Mouse (Mus musculus): Measurements from ENCODE around the gene Irf6. TPM values are rescaled to one million over a fixed set of nuclear protein-coding genes. Genes with fewer than 3 reads are reported as not detected.

Irf6 gene
- polyA plus RNA-seq, 1 experiment from 2014 or later = 2.6 TPM

GRCm38 (mm10) chr1:193157111-193157492 lies 4.2 kb downstream of the Irf6 start:
- WGBS (ENCODE audit: insufficient replicate concordance) = 63% methylated on average over 8 of the region's 8 CpGs
- no peaks in the 10 kb centered on the region for H3K9me3 ChIP-seq (replicated peaks)
- H3K9ac ChIP-seq = no peak overlapping the region
- H3K36me3 ChIP-seq = no peaks in the 10 kb centered on the region
- no peak overlapping the region for H3K4me3 ChIP-seq
- no peak for ATAC-seq
- peaks cover 33% of the 10 kb centered on the region for H3K27me3 ChIP-seq (replicated peaks)
- H3K4me2 ChIP-seq = no peak overlapping the region
- no peak overlapping the region; the same call in 1 of the 2 replicates for H3K27ac ChIP-seq
- peaks cover 47% of the 10 kb centered on the region for H3K4me1 ChIP-seq

DNA sequence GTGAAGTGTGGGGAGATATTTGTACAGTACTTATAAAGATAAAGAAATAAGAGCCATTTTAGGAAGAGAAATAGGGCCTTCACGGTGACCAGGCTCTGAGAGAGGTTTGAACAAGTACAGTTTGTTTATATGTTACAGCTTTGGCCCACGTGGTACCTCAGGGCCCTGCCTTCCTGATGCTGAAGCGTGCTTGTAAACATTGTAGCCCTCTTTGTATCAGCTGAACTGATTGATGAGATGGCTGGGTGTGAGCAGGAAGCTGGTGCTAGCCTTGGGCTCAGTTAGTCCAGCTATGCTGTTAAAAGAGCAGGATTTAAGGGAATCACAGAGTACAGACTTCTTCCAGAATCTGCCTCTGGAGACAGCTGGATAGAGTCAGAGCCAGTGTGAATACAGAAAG lies 6.3 kb downstream of the Irf6 start:
- no peak overlapping the region for H3K9ac ChIP-seq
- H3K9me3 ChIP-seq (replicated peaks) = no peaks in the 10 kb centered on the region
- H3K4me1 ChIP-seq = peaks cover 34% of the 10 kb centered on the region
- WGBS (ENCODE audit: insufficient replicate concordance) = 53% methylated on average over 3 of the region's 3 CpGs
- H3K27ac ChIP-seq = no peak overlapping the region
- no peaks in the 10 kb centered on the region for H3K36me3 ChIP-seq
- no peak overlapping the region for H3K4me3 ChIP-seq
- peaks cover 17% of the 10 kb centered on the region for H3K27me3 ChIP-seq (replicated peaks)
- no peak overlapping the region for H3K4me2 ChIP-seq
- no peak for ATAC-seq

DNA sequence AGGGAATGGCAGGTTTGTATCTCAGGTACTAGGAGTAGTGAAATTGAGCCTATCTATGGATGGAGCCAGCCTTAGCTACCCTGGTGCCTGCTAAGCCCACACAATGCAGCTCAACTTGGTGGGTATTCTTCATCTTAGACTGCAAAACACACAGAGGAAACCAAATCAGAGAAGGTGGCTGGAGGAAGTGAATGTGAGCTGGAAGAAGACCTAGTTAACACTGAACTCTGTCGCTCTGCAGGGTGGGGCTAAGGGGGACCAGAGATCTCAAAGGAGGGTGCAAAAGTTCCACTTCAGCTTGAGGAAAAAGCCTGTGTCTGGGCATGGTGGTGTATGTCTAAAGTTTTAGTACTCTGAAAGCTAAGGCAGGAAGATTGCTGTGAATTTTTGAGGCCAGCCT lies 6.7 kb downstream of the Irf6 start:
- no peak for ATAC-seq
- H3K27ac ChIP-seq = no peak overlapping the region

GRCm38 (mm10) chr1:193160317-193161032 lies 7.6 kb downstream of the Irf6 start:
- WGBS (ENCODE audit: insufficient replicate concordance) = 13% methylated on average over 18 of the region's 18 CpGs
- Histone ChIP-seq H3K27ac (no peak overlapping the region), H3K4me2 (peak overlapping the region; percentile 56), H3K4me3 (peak overlapping the region; percentile 31), H3K4me1 (peaks cover 34% of the 10 kb centered on the region), H3K9me3 (replicated peaks) (no peaks in the 10 kb centered on the region), H3K27me3 (replicated peaks) (peaks cover 6% of the 10 kb centered on the region; the same call in 1 of the 2 replicates), H3K9ac (no peak overlapping the region), H3K36me3 (no peaks in the 10 kb centered on the region)
- ATAC-seq = peak; percentile 66

More for the DNA sequence above, 6.7 kb downstream of the Irf6 start:
- Histone ChIP-seq H3K9me3 (replicated peaks) (no peaks in the 10 kb centered on the region), H3K36me3 (no peaks in the 10 kb centered on the region), H3K9ac (no peak overlapping the region), H3K4me1 (peaks cover 34% of the 10 kb centered on the region), H3K4me2 (0 out of 2 replicates have a peak overlapping the region, but pooled peaks have one; percentile 56), H3K4me3 (no peak overlapping the region), H3K27me3 (replicated peaks) (peaks cover 12% of the 10 kb centered on the region; the same call in 1 of the 2 replicates)
- 27% methylated on average over 1 of the region's 1 CpGs for WGBS (ENCODE audit: insufficient replicate concordance)

GRCm38 (mm10) chr1:193167746-193168145 lies 14.8 kb downstream of the Irf6 start, which contains the start of gene A130010J15Rik:
Gene A130010J15Rik (plus strand): TSS chr1:193168046.
- WGBS (ENCODE audit: insufficient replicate concordance) = 66% methylated on average over 3 of the region's 3 CpGs
- ATAC-seq = no peak

GRCm38 (mm10) chr1:193169228-193169627 lies 16.3 kb downstream of the Irf6 start:
- ATAC-seq = no peak
- H3K4me2 ChIP-seq = no peak overlapping the region
- WGBS (ENCODE audit: insufficient replicate concordance) = 76% methylated on average over 7 of the region's 7 CpGs

More at GRCm38 (mm10) chr1:193167746-193168145, 14.8 kb downstream of the Irf6 start, which contains the start of gene A130010J15Rik:
- Histone ChIP-seq H3K27ac (no peak within 1 kb of the TSS), H3K4me2 (no peak within 1 kb of the TSS), H3K36me3 (no peaks in the 10 kb centered on the region), H3K9me3 (replicated peaks) (no peaks in the 10 kb centered on the region), H3K9ac (no peak within 1 kb of the TSS), H3K4me3 (no peak within 1 kb of the TSS), H3K27me3 (replicated peaks) (0 out of 2 replicates have a peak, but pooled peaks cover 4% of the 10 kb centered on the region), H3K4me1 (peaks cover 9% of the 10 kb centered on the region)

GRCm38 (mm10) chr1:193169856-193170255 lies 16.9 kb downstream of the Irf6 start:
- no peak for ATAC-seq
- no peaks in the 10 kb centered on the region for H3K27me3 ChIP-seq (replicated peaks)
- H3K4me2 ChIP-seq = no peak overlapping the region
- no peak overlapping the region for H3K27ac ChIP-seq
- no peaks in the 10 kb centered on the region for H3K36me3 ChIP-seq
- 72% methylated on average over 2 of the region's 2 CpGs for WGBS (ENCODE audit: insufficient replicate concordance)
- H3K9ac ChIP-seq = no peak overlapping the region
- no peak overlapping the region for H3K4me3 ChIP-seq
- no peaks in the 10 kb centered on the region for H3K9me3 ChIP-seq (replicated peaks)
- peaks cover 21% of the 10 kb centered on the region for H3K4me1 ChIP-seq

More at GRCm38 (mm10) chr1:193169228-193169627, 16.3 kb downstream of the Irf6 start:
- Histone ChIP-seq H3K4me3 (no peak overlapping the region), H3K27me3 (replicated peaks) (no peaks in the 10 kb centered on the region), H3K36me3 (no peaks in the 10 kb centered on the region), H3K9me3 (replicated peaks) (no peaks in the 10 kb centered on the region), H3K4me1 (peaks cover 15% of the 10 kb centered on the region), H3K9ac (no peak overlapping the region), H3K27ac (no peak overlapping the region)

DNA sequence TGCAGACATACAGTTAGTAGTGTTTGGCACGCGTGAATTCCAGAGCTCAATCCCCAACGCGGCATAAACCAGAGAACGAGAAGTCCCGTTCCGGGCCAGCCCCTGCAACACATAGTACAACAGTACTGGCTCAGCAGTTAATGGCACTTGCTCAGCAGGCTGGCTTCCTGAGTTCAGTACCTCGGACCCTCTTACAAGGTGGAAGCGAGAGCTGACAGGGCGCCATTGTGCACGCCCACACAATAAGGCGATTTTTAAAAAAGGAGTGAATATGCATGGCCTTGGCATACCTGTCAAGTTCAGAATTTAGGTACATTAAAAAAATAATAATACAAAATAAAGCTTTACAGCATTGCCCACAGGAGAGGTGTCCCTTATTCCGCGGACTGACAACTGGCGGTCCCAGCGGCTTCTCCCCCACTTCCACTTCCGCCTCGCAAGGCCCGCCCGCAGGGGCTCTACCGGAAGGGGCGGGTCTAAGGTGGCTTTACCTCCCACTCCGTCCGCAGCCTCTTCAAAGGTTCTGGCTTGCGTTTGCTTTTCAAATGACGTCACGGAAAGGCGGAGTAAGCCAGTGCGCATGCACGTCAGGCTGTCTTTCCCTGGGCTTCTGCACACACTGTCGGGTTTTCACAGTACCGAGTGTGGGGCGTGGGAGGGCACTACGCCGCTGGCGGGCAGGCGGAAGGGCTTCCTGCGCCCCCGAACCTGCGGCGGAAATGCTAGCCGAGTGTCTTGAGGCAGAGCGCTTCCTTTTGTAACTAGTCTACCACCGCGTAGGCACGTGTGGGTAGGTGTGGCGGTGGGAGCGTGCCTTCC lies 20.3 kb downstream of the Irf6 start:
- peak overlapping the region; percentile 90 for H3K4me2 ChIP-seq
- no peaks in the 10 kb centered on the region for H3K36me3 ChIP-seq
- H3K9ac ChIP-seq = peak overlapping the region; percentile 86
- WGBS (ENCODE audit: insufficient replicate concordance) = 1% methylated on average over 48 of the region's 48 CpGs
- H3K27me3 ChIP-seq (replicated peaks) = no peaks in the 10 kb centered on the region
- peak overlapping the region; percentile 79 for H3K4me3 ChIP-seq
- peaks cover 32% of the 10 kb centered on the region for H3K4me1 ChIP-seq
- ATAC-seq = peak; percentile 99
- peak overlapping the region; percentile 85 for H3K27ac ChIP-seq
- no peaks in the 10 kb centered on the region for H3K9me3 ChIP-seq (replicated peaks)

GRCm38 (mm10) chr1:193173810-193174129 lies 20.9 kb downstream of the Irf6 start:
- Histone ChIP-seq H3K9me3 (replicated peaks) (no peaks in the 10 kb centered on the region), H3K4me2 (peak overlapping the region; percentile 90), H3K36me3 (no peaks in the 10 kb centered on the region), H3K4me3 (peak overlapping the region; percentile 79), H3K9ac (peak overlapping the region; percentile 84), H3K27me3 (replicated peaks) (no peaks in the 10 kb centered on the region), H3K4me1 (peaks cover 32% of the 10 kb centered on the region), H3K27ac (peak overlapping the region; percentile 85)
- 10% methylated on average over 9 of the region's 9 CpGs for WGBS (ENCODE audit: insufficient replicate concordance)
- no peak for ATAC-seq

DNA sequence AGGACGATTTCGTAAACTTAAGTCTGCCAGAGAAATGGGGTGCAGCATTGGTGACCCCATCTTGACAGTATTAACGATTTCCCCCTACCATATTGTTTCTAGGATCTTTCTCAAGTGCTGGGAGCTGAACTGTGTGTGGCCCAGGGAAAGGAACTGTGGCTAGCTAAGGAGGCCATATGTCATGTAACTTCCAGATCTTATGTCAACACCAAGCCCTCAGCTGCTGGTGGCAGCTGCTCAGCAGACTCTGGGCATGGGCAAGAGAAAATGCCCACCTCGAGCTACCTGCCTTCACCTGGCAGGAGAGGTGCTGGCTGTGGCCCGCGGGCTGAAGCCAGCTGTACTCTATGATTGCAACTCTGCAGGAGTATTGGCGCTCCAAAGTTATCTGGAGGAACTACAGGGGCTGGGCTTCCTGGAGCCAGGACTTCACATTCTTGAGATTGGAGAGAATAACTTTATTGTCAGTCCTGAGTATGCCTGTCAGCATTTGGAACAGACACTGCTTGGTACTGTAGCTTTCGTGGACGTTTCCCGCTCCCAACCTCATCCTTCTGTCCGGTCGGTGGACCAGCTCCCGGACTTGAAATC lies 21.3 kb downstream of the Irf6 start:
- peak overlapping the region; percentile 79 for H3K4me3 ChIP-seq
- H3K4me2 ChIP-seq = peak overlapping the region; percentile 90
- H3K4me1 ChIP-seq = peaks cover 32% of the 10 kb centered on the region
- no peaks in the 10 kb centered on the region for H3K9me3 ChIP-seq (replicated peaks)
- WGBS (ENCODE audit: insufficient replicate concordance) = 72% methylated on average over 13 of the region's 13 CpGs
- peak overlapping the region; percentile 85 for H3K27ac ChIP-seq
- no peak for ATAC-seq
- no peaks in the 10 kb centered on the region for H3K27me3 ChIP-seq (replicated peaks)
- no peaks in the 10 kb centered on the region for H3K36me3 ChIP-seq
- peak overlapping the region; percentile 84 for H3K9ac ChIP-seq

GRCm38 (mm10) chr1:193181104-193181503 lies 28.2 kb downstream of the Irf6 start:
- no peaks in the 10 kb centered on the region for H3K36me3 ChIP-seq
- no peak overlapping the region for H3K4me2 ChIP-seq
- no peaks in the 10 kb centered on the region for H3K9me3 ChIP-seq (replicated peaks)
- H3K4me1 ChIP-seq = no peaks in the 10 kb centered on the region
- no peak overlapping the region for H3K27ac ChIP-seq
- H3K9ac ChIP-seq = no peak overlapping the region
- no peaks in the 10 kb centered on the region for H3K27me3 ChIP-seq (replicated peaks)
- no peak for ATAC-seq
- no peak overlapping the region for H3K4me3 ChIP-seq
- 64% methylated on average over 3 of the region's 3 CpGs for WGBS (ENCODE audit: insufficient replicate concordance)

DNA sequence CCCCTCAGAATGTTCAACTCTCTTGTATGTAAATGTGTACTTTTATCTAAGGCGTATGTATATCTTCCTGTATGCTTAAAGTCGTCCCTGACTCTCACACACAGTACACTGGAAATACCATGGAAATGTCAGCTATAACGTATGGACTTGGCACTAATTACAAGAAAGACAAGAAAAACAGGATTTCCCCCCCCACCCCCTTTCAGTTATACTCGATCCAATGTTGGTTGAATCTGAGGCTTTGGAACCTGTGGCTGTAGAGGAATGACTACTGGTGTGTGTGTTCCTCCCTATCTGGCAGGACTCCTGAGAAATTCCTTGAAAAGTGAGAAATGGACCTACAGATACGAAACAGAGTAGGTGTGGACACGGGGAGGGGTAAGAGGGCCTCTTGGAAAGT lies 35.3 kb downstream of the Irf6 start:
- H3K36me3 ChIP-seq = no peaks in the 10 kb centered on the region
- H3K9me3 ChIP-seq (replicated peaks) = no peaks in the 10 kb centered on the region
- no peak overlapping the region for H3K9ac ChIP-seq
- no peak for ATAC-seq
- WGBS (ENCODE audit: insufficient replicate concordance) = 72% methylated on average over 6 of the region's 6 CpGs
- H3K4me1 ChIP-seq = 0 out of 2 replicates have a peak, but pooled peaks cover 7% of the 10 kb centered on the region
- no peaks in the 10 kb centered on the region for H3K27me3 ChIP-seq (replicated peaks)
- H3K4me3 ChIP-seq = no peak overlapping the region
- H3K27ac ChIP-seq = no peak overlapping the region
- H3K4me2 ChIP-seq = no peak overlapping the region
